Mouse (Mus musculus) hindbrain, embryonic 10.5 days (tissue): ENCODE results near the gene Uba7. TPM values are rescaled to one million over a fixed set of nuclear protein-coding genes. Genes with fewer than 3 reads are reported as not detected.

Source experiments
- DNase-seq: peaks from one replicate; pipeline ENCODE4 v3.0.0-alpha.2; 2017; ENCODE audit warnings: low spot score
- H3K27ac ChIP-seq: fragments of 300-500 bp; sonication (generic); 2 replicates; pipeline ENCODE4 v1.5.1; 2016; ENCODE audit warnings: mild to moderate bottlenecking, moderate library complexity
- H3K27me3 ChIP-seq: fragments of 300-500 bp; sonication (generic); 2 replicates; pipeline ENCODE4 v1.6.1; 2016; ENCODE audit warnings: mild to moderate bottlenecking; ENCODE audit not compliant: poor library complexity, insufficient read depth, severe bottlenecking
- H3K36me3 ChIP-seq: fragments of 300-500 bp; sonication (generic); 2 replicates; pipeline ENCODE4 v1.6.1; 2016; ENCODE audit warnings: mild to moderate bottlenecking, moderate library complexity
- H3K4me1 ChIP-seq: fragments of 300-500 bp; sonication (generic); replicated peaks from 2 replicates; pipeline ENCODE4 v1.6.1; 2016; ENCODE audit warnings: mild to moderate bottlenecking
- H3K4me3 ChIP-seq: fragments of 300-500 bp; sonication (generic); 2 replicates; pipeline ENCODE4 v1.5.1; 2016; ENCODE audit warnings: mild to moderate bottlenecking, moderate library complexity
- H3K9me3 ChIP-seq: fragments of 300-500 bp; sonication (generic); 2 replicates; pipeline ENCODE4 v1.6.1; 2016; ENCODE audit warnings: mild to moderate bottlenecking, moderate library complexity
- WGBS: fragments of 180-500 bp; shearing (Covaris S2); methylation state at CpG from one replicate; pipeline ENCODE4 v1.1.7; 2016; 5-methylcytosine and 5-hydroxymethylcytosine counted together
- polyA plus RNA-seq: library from polyadenylated mRNA; unstranded; fragments of >200 nt; fragmentation: Nextera tagmentation; extraction: Ambion mirVana; gene quantifications from 2 replicates; pipeline ENCODE4 v1.2.1, GENCODE M21; 2016

The Uba7 gene
- polyA plus RNA-seq, 1 experiment from 2014 or later = 9.6 TPM

DNA sequence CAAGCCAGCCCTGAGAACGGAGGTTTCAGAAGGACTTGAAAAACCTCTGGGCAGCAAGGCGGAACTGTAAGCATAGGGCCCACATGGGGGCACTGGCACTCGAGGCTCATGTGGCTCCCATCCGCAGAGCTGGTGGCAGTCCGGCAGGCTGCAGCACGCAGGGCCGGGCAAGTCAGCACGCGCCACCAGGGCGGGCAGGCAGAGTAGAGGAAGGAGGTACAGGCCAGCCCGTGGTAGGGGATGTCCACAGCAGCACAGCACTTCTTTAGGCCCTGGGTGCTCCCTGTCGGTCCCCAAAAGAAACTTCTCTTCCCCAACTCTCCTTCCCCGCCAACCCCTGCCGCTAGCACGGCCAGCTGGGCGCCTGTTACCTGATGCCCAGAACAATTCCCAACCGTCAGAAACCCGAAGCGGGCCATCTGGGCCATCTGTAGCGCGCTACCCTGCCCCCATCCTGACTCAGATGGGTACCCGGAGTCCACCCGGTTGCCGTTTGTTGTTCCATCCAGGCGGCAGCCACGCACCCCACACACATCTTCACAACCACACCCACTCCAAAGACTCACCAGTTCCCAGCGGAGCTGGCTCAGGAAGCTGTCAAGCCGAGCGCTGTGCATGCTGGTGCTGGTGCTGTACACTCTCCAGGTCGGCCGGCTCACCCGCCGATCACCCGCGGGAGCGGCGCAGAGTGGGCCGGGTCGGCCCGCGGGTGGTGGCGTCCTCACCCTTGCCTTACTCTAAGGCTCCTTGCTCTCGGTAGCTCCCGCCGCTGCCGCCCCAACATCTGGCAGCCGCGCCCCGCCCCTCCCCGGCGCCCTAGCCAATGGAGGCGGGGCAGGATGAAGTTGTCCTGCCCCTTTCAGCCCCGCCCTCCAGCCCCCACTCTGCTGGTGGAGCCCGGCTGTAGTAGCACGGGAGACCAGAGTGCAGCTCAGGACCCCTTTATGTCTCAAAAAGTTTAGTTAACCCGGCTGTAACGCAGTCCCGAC is 10.1 kb downstream of the Uba7 start, which contains the start of gene Inka1:
Gene Inka1, minus strand, starts transcription at position 749 of the 989 bp plus-strand sequence.
- peak within 1 kb of the TSS; percentile 88 for H3K27ac ChIP-seq
- WGBS = 1% methylated on average over 58 of the region's 58 CpGs
- peak; percentile 88 for DNase-seq
- H3K4me1 ChIP-seq = peaks cover 68% of the 10 kb centered on the region
- peak within 1 kb of the TSS; percentile 72 for H3K4me3 ChIP-seq
- H3K27me3 ChIP-seq = peaks cover 24% of the 10 kb centered on the region
- H3K36me3 ChIP-seq = no peaks in the 10 kb centered on the region
- no peaks in the 10 kb centered on the region for H3K9me3 ChIP-seq

DNA sequence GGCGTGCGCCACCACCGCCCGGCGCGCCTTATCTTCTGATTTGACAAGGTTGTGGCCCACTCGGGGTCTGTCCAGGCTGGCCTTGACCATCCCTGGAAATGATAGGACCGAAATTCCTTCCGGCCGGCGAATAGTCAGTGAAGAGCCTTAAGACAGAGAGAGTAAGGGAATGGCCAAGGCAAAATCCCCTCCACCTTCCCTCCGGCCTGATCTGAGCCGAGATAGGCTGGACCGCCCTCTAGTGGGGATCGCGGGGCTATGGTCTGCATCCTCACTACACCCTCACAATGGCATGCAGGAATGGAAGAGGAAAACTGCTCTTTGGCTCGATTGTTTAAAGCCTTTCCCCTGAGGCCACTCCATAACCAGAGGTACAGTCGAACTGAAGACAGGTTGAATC is 11.1 kb downstream of the Uba7 start:
- Histone ChIP-seq H3K27ac (0 out of 2 replicates have a peak overlapping the region, but pooled peaks have one; percentile 88), H3K4me1 (peaks cover 59% of the 10 kb centered on the region)
- WGBS = 6% methylated on average over 18 of the region's 18 CpGs

DNA sequence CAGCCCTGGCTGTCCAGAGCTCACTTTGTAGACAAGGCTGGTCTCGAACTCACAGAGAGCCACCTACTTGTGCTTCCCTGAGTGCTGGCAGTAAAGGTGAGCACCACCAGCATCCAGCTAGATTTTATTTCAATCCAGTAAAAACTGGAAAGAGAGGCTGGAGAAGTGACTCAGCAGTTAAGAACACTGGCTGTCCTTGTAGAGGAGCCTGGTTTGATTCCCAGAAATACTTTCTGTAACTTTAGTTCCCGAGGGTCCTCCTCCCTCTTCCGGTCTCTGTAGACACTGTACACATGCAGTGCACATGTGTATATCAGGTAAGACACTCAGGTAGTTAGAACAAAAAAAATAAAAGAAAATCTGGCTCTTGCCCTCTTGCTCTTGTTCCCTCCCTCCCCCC is 12.6 kb downstream of the Uba7 start:
- WGBS = 70% methylated on average over 3 of the region's 3 CpGs
- no peak overlapping the region for H3K4me3 ChIP-seq
- H3K36me3 ChIP-seq = no peaks in the 10 kb centered on the region
- peaks cover 43% of the 10 kb centered on the region for H3K4me1 ChIP-seq
- no peaks in the 10 kb centered on the region for H3K9me3 ChIP-seq
- peaks cover 24% of the 10 kb centered on the region for H3K27me3 ChIP-seq
- DNase-seq = no peak
- H3K27ac ChIP-seq = no peak overlapping the region

More for the DNA sequence above, 11.1 kb downstream of the Uba7 start:
- peaks cover 24% of the 10 kb centered on the region for H3K27me3 ChIP-seq
- no peaks in the 10 kb centered on the region for H3K36me3 ChIP-seq
- peak; percentile 87 for DNase-seq
- H3K4me3 ChIP-seq = peak overlapping the region; percentile 72
- no peaks in the 10 kb centered on the region for H3K9me3 ChIP-seq

DNA sequence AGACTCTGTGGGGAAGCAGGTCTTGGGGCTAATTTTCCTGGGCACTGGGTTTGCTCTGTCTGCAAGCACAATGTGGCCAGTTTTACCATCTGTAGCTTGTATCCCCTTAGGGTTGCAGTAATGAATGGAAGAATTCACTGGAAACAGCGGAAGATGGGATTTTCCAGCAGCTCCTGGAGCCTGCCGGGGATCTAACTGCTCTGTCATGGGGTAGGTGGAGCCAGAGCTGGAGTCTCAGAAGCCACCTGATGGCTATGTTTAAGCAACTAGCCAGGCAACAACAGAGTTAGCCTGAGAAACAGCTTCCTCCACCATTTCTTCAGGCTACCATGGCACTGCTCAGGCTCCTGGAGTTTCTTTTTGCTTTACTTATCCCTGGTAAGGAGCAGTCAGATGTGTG is 16.9 kb downstream of the Uba7 start, which contains the start of gene Cdhr4:
Gene Cdhr4, plus strand, starts transcription at position 301 of the 400 bp plus-strand sequence.
- H3K4me3 ChIP-seq = no peak within 1 kb of the TSS
- H3K4me1 ChIP-seq = peaks cover 5% of the 10 kb centered on the region; the same call in 1 of the 2 replicates
- DNase-seq = no peak
- no peak within 1 kb of the TSS for H3K27ac ChIP-seq
- no peaks in the 10 kb centered on the region for H3K36me3 ChIP-seq
- no peaks in the 10 kb centered on the region; the same call in 1 of the 2 replicates for H3K27me3 ChIP-seq
- H3K9me3 ChIP-seq = no peaks in the 10 kb centered on the region
- WGBS = 73% methylated on average over 2 of the region's 2 CpGs

DNA sequence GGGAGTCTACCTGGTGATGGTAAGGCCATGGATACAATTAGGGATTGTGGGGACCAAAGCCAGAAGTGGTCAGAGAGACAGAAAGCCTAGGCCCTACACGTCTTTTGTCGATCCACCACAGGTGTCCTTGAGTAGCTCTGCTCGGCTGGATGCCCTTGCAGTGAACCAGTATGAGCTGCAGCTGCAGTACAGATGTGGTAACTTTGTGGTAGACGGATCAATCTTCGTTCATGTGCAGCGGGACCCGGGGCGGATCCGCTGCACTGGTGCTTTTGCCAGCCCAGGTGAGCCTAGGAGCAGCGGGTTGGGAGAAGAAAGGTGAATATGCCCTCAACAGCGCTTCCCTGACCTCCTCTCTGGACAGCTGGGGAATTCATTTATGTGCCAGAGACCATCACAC is 17.7 kb downstream of the Uba7 start:
- no peak overlapping the region for H3K27ac ChIP-seq
- H3K9me3 ChIP-seq = no peaks in the 10 kb centered on the region
- no peak for DNase-seq
- H3K4me1 ChIP-seq = peaks cover 5% of the 10 kb centered on the region; the same call in 1 of the 2 replicates
- H3K4me3 ChIP-seq = no peak overlapping the region
- H3K27me3 ChIP-seq = no peaks in the 10 kb centered on the region
- 82% methylated on average over 11 of the region's 11 CpGs for WGBS
- no peaks in the 10 kb centered on the region for H3K36me3 ChIP-seq

DNA sequence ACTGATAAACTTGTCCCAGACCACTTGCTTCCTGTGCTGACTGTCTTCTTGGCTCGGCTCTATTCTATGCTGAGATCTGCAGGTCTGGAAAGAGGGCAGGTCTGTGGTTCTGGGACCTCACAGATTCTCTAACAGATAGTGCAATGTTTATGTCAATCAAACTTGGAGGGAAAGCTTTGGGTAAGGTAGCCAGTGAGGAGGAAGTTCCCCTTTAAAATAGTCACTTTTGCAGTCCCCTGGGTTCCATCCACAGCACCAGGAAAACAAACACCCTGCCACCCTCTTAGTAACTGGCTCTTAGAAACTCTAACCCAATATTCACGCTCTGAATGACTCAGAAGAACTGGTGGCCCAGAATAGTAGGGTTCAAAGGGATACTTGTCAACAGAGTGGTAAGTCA is 19.2 kb downstream of the Uba7 start:
- Histone ChIP-seq H3K27me3 (no peaks in the 10 kb centered on the region), H3K9me3 (no peaks in the 10 kb centered on the region), H3K36me3 (no peaks in the 10 kb centered on the region), H3K4me3 (no peak overlapping the region), H3K4me1 (no peaks in the 10 kb centered on the region), H3K27ac (no peak overlapping the region)
- DNase-seq = no peak
- WGBS = 78% methylated on average over 2 of the region's 2 CpGs

DNA sequence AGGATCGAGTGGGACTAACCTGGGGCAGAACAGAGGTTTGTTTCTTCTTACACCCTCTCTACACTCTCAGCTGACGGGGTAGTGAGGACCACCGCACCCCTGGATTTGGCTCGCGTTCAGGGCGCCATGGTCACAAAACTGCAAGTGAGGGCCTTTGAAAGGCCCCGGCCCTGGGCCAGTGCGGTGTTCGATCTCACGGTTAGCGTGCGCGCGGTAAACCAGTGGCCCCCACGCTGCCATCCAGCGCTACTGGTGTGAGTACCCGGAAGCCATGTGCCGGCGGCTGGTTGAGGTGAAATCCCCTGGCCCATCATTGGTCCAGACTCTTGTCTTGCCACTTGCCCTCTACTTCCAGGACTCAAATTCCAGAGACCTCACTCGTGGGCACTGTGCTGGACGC is 20.2 kb downstream of the Uba7 start:
- Histone ChIP-seq H3K9me3 (no peaks in the 10 kb centered on the region), H3K4me3 (no peak overlapping the region), H3K4me1 (no peaks in the 10 kb centered on the region), H3K27ac (no peak overlapping the region), H3K36me3 (no peaks in the 10 kb centered on the region), H3K27me3 (no peaks in the 10 kb centered on the region)
- WGBS = 95% methylated on average over 21 of the region's 21 CpGs
- DNase-seq = no peak

DNA sequence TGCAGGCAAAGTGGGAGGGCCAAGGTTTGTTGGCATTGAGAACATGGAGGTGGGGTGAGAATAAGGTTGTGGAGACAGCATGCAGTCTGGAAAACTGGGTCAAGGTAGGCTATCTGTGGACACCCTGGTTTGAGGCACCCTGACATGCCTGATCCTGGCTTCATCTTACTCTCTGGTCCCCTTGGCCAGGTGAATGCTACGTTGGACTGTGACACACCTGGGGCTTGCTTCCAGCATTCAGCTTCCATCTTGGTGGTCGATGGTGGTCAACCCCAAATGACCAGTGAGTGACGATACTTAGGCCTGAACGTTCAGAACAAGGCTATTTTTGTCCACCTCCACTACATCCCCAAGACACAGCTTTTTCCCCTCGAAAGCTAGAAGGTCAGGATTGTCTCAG is 20.7 kb downstream of the Uba7 start, which contains the start of gene Gm20662:
Gene Gm20662, plus strand, starts transcription at position 301 of the 400 bp plus-strand sequence.
- Histone ChIP-seq H3K36me3 (no peaks in the 10 kb centered on the region), H3K27me3 (no peaks in the 10 kb centered on the region), H3K27ac (no peak within 1 kb of the TSS), H3K4me1 (no peaks in the 10 kb centered on the region), H3K9me3 (no peaks in the 10 kb centered on the region), H3K4me3 (no peak within 1 kb of the TSS)
- DNase-seq = no peak
- WGBS = 88% methylated on average over 5 of the region's 5 CpGs

DNA sequence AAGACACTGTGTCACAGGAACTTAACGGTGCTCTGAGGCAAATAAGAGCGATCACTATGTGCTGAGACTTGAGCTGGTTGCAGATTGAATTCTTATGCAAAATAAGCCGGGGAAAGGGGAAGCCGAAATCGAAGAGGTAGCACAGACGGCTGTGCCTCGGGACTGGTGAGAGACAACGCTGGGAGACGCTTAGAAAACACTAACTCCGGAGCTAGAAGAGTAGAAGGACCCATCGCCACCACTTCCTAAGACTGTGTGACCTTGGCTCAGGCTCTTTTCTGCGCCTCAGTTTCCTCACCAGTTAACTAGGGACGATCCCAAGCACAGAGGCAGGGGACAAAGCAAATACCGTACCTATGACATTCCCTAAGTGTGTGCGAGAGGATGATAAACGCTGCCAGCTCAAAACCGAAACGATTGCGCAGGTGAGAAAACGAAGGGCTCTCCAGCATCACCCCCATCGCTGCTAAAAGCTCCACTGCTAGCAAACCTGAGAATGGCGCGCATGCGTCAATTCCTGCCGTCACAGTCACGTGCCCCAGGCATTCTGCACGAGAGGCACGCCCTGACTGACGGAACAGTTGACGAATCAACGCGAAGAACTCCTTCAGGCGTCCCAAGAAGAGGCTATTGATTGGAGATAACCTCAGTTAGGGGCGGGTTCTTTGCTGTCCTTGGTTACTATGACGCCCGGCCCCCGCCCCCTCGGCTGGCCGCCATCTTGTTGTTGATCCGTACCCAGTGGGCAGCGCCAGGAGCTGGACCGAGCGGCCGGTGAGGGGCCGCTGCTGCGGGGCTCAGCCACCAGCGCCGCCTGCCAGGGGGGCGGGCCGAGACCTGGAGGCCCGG is 26.8 kb downstream of the Uba7 start, which contains the start of gene Ip6k1:
Gene Ip6k1, plus strand, starts transcription at position 580 of the 849 bp plus-strand sequence.
- WGBS = under 1% methylated on average over 51 of the region's 51 CpGs
- H3K27me3 ChIP-seq = no peaks in the 10 kb centered on the region
- peak within 1 kb of the TSS; percentile 98 for H3K27ac ChIP-seq
- H3K36me3 ChIP-seq = peaks cover 8% of the 10 kb centered on the region; the same call in 1 of the 2 replicates
- peak; percentile 100 for DNase-seq
- peaks cover 29% of the 10 kb centered on the region for H3K4me1 ChIP-seq
- H3K9me3 ChIP-seq = no peaks in the 10 kb centered on the region
- H3K4me3 ChIP-seq = peak within 1 kb of the TSS; percentile 95

DNA sequence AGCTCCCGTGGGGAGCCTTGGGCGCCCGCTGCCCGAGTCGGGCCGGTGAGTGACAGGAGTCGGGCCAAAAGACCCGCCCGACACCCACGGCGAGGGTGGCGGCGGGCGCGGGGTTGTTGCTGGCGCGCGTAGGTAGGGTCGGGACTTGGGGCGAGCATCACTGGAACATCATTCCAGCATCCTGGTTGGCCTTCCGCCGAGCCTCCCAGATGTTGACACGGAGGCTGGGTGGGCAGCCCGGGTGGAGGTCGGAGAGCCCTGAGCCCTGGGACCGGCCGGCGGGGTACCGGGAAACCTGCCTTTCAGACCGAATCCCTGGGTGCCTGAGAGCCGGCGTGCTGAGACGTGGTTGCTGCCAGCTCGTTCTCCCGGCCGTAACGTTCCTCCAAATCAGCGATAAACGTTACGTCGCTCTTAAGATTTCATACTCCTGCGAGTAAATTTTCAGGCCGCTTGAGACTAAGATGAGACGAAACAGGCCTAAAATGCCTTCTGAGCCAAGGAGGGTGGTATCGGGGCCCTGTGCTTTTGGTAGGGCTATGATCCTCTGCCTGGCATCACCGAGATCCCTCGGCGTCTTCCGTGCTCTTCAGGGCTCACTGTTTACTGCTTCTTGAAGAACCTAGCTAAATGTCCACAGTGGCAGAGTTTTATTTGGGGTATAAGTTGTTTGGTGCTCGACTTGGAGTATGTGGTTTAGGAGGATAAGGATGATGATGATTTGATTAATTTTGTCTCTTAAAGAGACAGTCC is 27.6 kb downstream of the Uba7 start:
- no peak for DNase-seq
- peak overlapping the region; percentile 95 for H3K4me3 ChIP-seq
- no peaks in the 10 kb centered on the region for H3K27me3 ChIP-seq
- under 1% methylated on average over 50 of the region's 50 CpGs for WGBS
- no peaks in the 10 kb centered on the region for H3K9me3 ChIP-seq
- H3K4me1 ChIP-seq = peaks cover 29% of the 10 kb centered on the region
- H3K36me3 ChIP-seq = peaks cover 9% of the 10 kb centered on the region; the same call in 1 of the 2 replicates
- peak overlapping the region; percentile 98 for H3K27ac ChIP-seq

DNA sequence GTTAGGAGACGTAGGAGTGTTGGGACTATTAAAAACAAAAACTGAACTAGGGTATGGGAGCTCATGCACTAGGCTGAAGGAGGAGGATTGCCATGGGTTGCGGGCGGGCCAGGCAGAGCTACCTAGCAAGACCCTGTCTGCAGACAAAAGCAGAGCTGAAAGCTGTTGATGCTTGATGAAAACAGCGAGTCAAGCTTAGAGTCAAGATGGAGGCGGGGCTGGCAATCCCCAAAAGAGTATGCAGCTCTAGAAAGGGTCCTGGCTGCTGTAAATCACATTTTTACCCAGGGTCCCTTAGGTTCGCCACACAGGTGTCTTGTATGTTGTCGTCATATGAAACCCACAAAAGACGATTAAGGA is 28.2 kb downstream of the Uba7 start:
- peak overlapping the region; percentile 98 for H3K27ac ChIP-seq
- peak; percentile 15 for DNase-seq
- peaks cover 29% of the 10 kb centered on the region for H3K4me1 ChIP-seq
- WGBS = 23% methylated on average over 8 of the region's 8 CpGs
- H3K4me3 ChIP-seq = peak overlapping the region; percentile 95
- no peaks in the 10 kb centered on the region for H3K27me3 ChIP-seq
- H3K36me3 ChIP-seq = peaks cover 14% of the 10 kb centered on the region; the same call in 1 of the 2 replicates
- H3K9me3 ChIP-seq = no peaks in the 10 kb centered on the region

DNA sequence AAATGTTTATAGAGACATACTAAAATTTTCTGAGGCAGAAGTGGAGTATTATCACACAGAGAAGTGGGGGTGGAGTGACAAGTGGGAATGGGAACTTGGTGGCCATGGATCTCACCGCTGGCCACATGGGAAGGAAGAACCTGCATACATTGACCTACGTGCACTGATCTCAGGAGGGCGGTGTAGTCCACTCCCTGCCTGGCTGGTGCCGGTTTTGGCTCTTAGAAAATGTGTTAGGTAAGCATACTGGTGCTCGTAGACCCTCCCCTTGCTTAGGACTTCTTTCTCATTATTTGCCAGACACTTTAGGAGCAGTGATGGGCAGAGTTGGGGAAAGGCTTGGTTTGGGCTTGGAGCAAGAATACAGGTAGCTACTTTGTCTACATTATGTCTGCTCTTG is 32.7 kb downstream of the Uba7 start:
- DNase-seq = no peak
- Histone ChIP-seq H3K4me1 (peaks cover 21% of the 10 kb centered on the region), H3K9me3 (no peaks in the 10 kb centered on the region), H3K27ac (no peak overlapping the region), H3K36me3 (peaks cover 35% of the 10 kb centered on the region), H3K27me3 (no peaks in the 10 kb centered on the region), H3K4me3 (no peak overlapping the region)
- WGBS = 94% methylated on average over 5 of the region's 5 CpGs
